Mouse (Mus musculus): ENCODE data around the gene Glis2.

GRCm38 (mm10) chr16:4628898-4629419, 34.4 kb downstream of the Glis2 start:
- TF ChIP-seq CTCF (IDR thresholded peaks at IDR 0.05; ENCODE audit: control insufficient read depth, insufficient read depth, insufficient read length), result no peak
- TF ChIP-seq MYOD1 (IDR thresholded peaks at IDR 0.05; ENCODE audit: control insufficient read depth, insufficient read length, low read depth), result no peak
- TF ChIP-seq MAX (IDR thresholded peaks at IDR 0.05), result no peak
- TF ChIP-seq USF1 (IDR thresholded peaks at IDR 0.05; ENCODE audit: low read depth), result no peak

Measured in C2C12 (cell line).